Mouse (Mus musculus) C2C12 (cell line): ENCODE measurements around the gene Eno2. TPM values are rescaled to one million over a fixed set of nuclear protein-coding genes. Genes with fewer than 3 reads are reported as not detected.

Experiments
- H3K27me3 ChIP-seq: one replicate; pipeline ENCODE4 v1.6.1; 2011; ENCODE audit not compliant: control insufficient read depth, insufficient read depth, insufficient read length
- H3K36me3 ChIP-seq: one replicate; pipeline ENCODE4 v1.6.1; 2011; ENCODE audit not compliant: control insufficient read depth, insufficient read depth
- H3K4me3 ChIP-seq: one replicate; pipeline ENCODE4 v1.5.1; 2011; ENCODE audit warnings: mild to moderate bottlenecking, control low read depth; ENCODE audit not compliant: poor library complexity, insufficient read depth, severe bottlenecking
- H3K79me2 ChIP-seq: one replicate; pipeline ENCODE4 v1.6.1; 2011; ENCODE audit not compliant: control insufficient read depth, insufficient read depth
- H3K79me3 ChIP-seq: one replicate; pipeline ENCODE4 v1.6.1; 2011; ENCODE audit warnings: low read depth, control low read depth
- H3ac ChIP-seq: one replicate; pipeline ENCODE3; 2011; ENCODE audit warnings: low read depth; ENCODE audit not compliant: control insufficient read depth, insufficient read length
- CEBPB ChIP-seq: IDR thresholded peaks from one replicate; pipeline ENCODE4 v1.6.1; 2011; ENCODE audit warnings: low read depth, mild to moderate bottlenecking, control low read depth, moderate library complexity
- CTCF ChIP-seq: IDR thresholded peaks from one replicate; pipeline ENCODE4 v1.5.1; 2011; ENCODE audit not compliant: control insufficient read depth, insufficient read depth, insufficient read length
- FOSL1 ChIP-seq: IDR thresholded peaks from one replicate; pipeline ENCODE4 v1.8.0; 2011; ENCODE audit warnings: mild to moderate bottlenecking, low read length; ENCODE audit not compliant: poor library complexity, insufficient read depth, severe bottlenecking
- MAX ChIP-seq: IDR thresholded peaks from one replicate; pipeline ENCODE4 v1.6.1; 2011; ENCODE audit warnings: mild to moderate bottlenecking, control low read depth
- MYOD1 ChIP-seq: IDR thresholded peaks from one replicate; pipeline ENCODE4 v1.6.1; 2011; ENCODE audit warnings: low read depth; ENCODE audit not compliant: control insufficient read depth, insufficient read length
- MYOG ChIP-seq: IDR thresholded peaks from one replicate; pipeline ENCODE4 v1.6.1; 2011; ENCODE audit not compliant: control insufficient read depth, insufficient read length; ENCODE audit errors: extremely low read depth
- USF1 ChIP-seq: IDR thresholded peaks from one replicate; pipeline ENCODE4 v1.6.1; 2011; ENCODE audit warnings: low read depth, mild to moderate bottlenecking, control low read depth, moderate library complexity
- polyA plus RNA-seq: library from polyadenylated mRNA; unstranded; fragments of >200 nt; fragmentation: generic; extraction: Trizol; gene quantifications from one replicate; pipeline ENCODE4 v1.2.1, GENCODE M21; 2012; ENCODE audit warnings: missing spikeins

Gene Eno2
- polyA plus RNA-seq, 1 experiment = 5.5 TPM

DNA sequence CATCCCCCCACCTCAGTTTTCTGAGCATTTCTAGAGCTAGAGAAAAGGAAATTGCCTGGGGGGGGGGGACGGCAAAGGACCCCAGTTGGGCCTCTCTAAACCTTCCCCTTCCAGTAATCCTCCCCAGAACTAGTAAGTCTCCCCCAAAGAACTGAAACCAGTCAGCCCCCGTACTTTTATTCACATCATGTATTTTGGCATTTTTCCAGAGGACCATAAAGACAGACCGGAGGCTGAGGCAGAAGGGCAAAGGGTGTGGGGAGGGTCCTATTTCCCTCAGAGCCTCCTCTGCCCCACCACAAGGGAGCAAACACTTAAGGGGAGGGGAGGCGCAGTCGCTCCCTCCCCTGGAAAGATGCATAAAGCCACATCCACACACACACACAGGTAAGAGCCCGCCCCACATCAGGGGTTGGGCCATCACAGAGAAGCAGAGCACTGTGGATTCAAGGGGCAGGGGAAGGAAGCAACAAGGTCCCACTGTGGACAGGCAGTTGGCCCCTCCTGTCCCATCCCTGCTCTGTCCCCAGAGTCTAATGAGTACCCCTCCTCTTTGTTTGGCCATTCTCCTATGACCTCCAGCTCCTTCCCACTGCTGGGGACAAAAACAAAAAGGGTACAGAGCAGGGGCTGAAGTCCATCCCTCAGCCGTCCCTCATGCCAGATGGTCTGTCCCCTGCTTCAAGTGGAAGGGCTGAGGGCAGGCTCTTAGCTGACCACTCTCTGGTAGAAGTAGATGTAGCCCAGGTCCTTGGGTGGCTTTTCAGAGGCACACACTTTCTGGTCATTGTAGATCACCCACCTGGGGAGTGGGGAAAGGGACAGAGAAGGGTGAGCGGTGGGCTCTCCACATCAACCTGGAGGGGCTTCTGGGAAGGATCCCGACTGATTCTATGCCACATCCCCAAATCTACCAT lies 45.6 kb upstream of the Eno2 start:
- H3K36me3 ChIP-seq = peaks cover 75% of the 10 kb centered on the region

DNA sequence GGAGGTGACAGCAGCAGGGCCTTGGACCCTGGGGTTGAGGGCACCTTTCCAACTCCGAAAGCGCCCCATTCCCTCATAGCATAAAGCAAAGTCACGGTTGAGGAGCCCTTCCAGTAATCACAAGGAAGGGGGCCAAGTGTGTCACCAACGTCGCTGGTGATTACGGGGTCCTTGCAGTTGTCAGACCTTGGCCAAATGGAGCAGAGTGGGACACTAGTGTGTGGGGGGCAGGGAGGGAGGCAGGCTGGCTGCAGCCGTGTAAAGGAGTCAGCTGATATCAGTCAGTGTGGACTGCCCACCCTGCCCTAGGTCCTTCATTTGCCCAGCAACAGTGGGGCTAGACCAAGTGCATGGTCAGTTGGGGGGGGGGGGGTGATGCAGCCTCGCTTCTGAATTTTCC lies 45.0 kb upstream of the Eno2 start:
- H3ac ChIP-seq = no peak overlapping the region
- peaks cover 30% of the 10 kb centered on the region for H3K79me3 ChIP-seq
- TF ChIP-seq FOSL1 = no peak
- TF ChIP-seq MAX = no peak
- TF ChIP-seq USF1 = no peak
- TF ChIP-seq MYOD1 = no peak
- TF ChIP-seq CEBPB = no peak
- TF ChIP-seq MYOG = no peak
- no peak for TF ChIP-seq CTCF
- H3K27me3 ChIP-seq = no peaks in the 10 kb centered on the region
- H3K36me3 ChIP-seq = peaks cover 74% of the 10 kb centered on the region
- peaks cover 38% of the 10 kb centered on the region for H3K79me2 ChIP-seq
- H3K4me3 ChIP-seq = no peak overlapping the region

More for the DNA sequence above, 45.6 kb upstream of the Eno2 start:
- no peak overlapping the region for H3ac ChIP-seq
- H3K79me2 ChIP-seq = peaks cover 33% of the 10 kb centered on the region
- H3K79me3 ChIP-seq = peaks cover 26% of the 10 kb centered on the region
- TF ChIP-seq CEBPB = no peak
- no peak for TF ChIP-seq FOSL1
- no peak for TF ChIP-seq USF1
- no peak for TF ChIP-seq MYOG
- no peak for TF ChIP-seq MYOD1
- no peak for TF ChIP-seq CTCF
- TF ChIP-seq MAX = no peak
- H3K4me3 ChIP-seq = no peak overlapping the region
- no peaks in the 10 kb centered on the region for H3K27me3 ChIP-seq

DNA sequence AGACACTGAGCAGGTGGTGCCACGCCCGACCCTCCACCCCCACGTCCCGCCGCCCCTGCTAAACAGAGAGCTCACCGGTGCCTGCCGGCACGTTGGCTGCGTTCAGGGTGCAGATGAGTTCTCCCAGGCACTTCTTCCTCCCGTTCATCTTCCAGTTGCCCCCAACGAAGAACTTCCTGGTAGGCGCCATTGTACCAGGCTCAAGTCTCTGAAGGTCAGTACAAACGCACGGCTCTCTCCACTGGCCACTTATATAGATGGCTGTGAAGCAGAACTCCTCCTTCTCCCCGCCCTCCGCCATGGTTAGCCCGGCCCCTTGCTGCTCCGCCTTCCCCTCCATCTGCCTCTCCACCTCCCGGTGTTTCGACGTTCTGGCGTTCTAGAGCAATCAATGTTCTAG lies 44.5 kb upstream of the Eno2 start, which contains the start of gene Tpi1:
Tpi1 (minus strand) TSS at position 364 of the 400 bp plus-strand sequence.
- Histone ChIP-seq H3K36me3 (peaks cover 68% of the 10 kb centered on the region), H3K79me3 (peaks cover 31% of the 10 kb centered on the region), H3K79me2 (peaks cover 38% of the 10 kb centered on the region), H3K27me3 (no peaks in the 10 kb centered on the region), H3ac (peak within 1 kb of the TSS; percentile 86), H3K4me3 (peak within 1 kb of the TSS; percentile 94)
- TF ChIP-seq FOSL1 (no peak), CTCF (no peak), MAX (no peak), MYOG (no peak), CEBPB (no peak), USF1 (no peak), MYOD1 (no peak)

DNA sequence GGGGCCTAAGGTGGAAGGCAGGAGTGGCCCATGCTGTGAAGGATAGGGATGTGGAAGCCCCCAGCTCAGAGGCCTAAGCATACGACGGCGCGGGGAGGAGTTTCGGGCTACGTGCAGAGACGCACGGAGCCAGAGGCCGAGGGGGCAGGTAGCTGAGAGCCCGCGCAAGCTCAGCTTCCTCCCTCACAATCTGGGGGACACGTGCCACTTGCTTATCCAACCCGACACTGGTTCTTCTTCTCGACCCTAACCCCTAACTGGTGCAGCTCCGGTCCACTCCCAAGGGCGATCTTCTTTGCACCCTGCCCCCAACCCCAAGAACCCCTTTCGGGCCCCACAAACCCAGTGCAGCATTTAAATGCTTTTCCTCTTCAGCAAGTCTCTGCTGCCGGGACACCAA lies 44.0 kb upstream of the Eno2 start:
- TF ChIP-seq MAX (peak; percentile 17), MYOG (no peak), FOSL1 (no peak), USF1 (peak; percentile 28), CEBPB (no peak), MYOD1 (no peak), CTCF (no peak)
- peaks cover 64% of the 10 kb centered on the region for H3K36me3 ChIP-seq
- peak overlapping the region; percentile 94 for H3K4me3 ChIP-seq

DNA sequence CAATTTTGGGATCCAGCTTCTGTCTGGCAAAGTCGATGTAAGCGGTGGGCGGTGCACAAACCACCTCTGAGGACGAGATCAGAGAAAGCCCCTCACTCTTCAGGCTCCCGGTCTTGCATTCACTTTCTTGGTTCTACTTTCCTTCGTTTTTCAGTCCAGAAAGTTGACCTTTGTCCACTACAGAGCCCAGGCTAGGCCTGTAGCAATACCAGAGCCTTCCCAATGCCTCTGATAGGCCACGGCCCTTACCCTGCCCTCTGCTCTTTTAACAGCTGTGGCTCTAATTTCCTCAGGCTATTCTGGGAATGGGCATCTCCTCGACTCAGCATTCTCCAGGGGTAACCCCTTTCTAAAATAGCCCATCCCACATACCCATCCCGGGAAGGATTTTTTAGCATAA lies 43.4 kb upstream of the Eno2 start:
- TF ChIP-seq MAX (no peak), MYOG (no peak), MYOD1 (no peak), CTCF (no peak), USF1 (no peak), CEBPB (no peak), FOSL1 (no peak)

More for the DNA sequence above, 44.0 kb upstream of the Eno2 start:
- no peaks in the 10 kb centered on the region for H3K27me3 ChIP-seq
- H3K79me3 ChIP-seq = peaks cover 31% of the 10 kb centered on the region
- peaks cover 38% of the 10 kb centered on the region for H3K79me2 ChIP-seq
- H3ac ChIP-seq = peak overlapping the region; percentile 86

More for the DNA sequence above, 43.4 kb upstream of the Eno2 start:
- Histone ChIP-seq H3K79me3 (peaks cover 31% of the 10 kb centered on the region), H3K36me3 (peaks cover 58% of the 10 kb centered on the region), H3ac (peak overlapping the region; percentile 86), H3K27me3 (no peaks in the 10 kb centered on the region), H3K4me3 (peak overlapping the region; percentile 94), H3K79me2 (peaks cover 38% of the 10 kb centered on the region)
